Mouse (Mus musculus): Measurements from ENCODE around the gene Pip4k2b. TPM values are rescaled to one million over a fixed set of nuclear protein-coding genes. Genes with fewer than 3 reads are reported as not detected.
"Not testable (repeated sequence)": the region's sequence is repeated elsewhere in the genome, so short reads cannot be mapped to it uniquely, and the experiment has no call there.

The Pip4k2b gene
- polyA plus RNA-seq (2014; fragmentation: Nextera tagmentation; extraction: Ambion mirVana): 1.9 and 2.1 TPM in 2 replicates

GRCm38 (mm10) chr11:97744063-97744717 is at the start of gene Pip4k2b:
Gene Pip4k2b, minus strand, starts transcription at chr11:97744704.
- H3K36me3 ChIP-seq (ENCODE audit: control insufficient read depth, insufficient read depth, low read length): peaks cover 7% of the 10 kb centered on the region
- H3K4me2 ChIP-seq (ENCODE audit: low read depth, severe bottlenecking): peak within 1 kb of the TSS; percentile 86
- H3K27ac ChIP-seq (replicated peaks; ENCODE audit: low read depth, low read length): peak within 1 kb of the TSS; percentile 49
- ATAC-seq (ENCODE audit: insufficient number of reproducible peaks, low FRiP score, low TSS enrichment, low read depth) (peak; percentile 41; the same call in 1 of the 2 replicates), DNase-seq (ENCODE audit: low spot score) (no peak)
- peak within 1 kb of the TSS; percentile 85 for H3K9ac ChIP-seq (ENCODE audit: low read length)
- under 1% methylated on average over 57 of the region's 63 CpGs for WGBS
- H3K4me1 ChIP-seq (ENCODE audit: control insufficient read depth, insufficient read depth, low read length): peaks cover 7% of the 10 kb centered on the region
- H3K4me3 ChIP-seq (ENCODE audit: low read depth, low read length): peak within 1 kb of the TSS; percentile 91
- no peaks in the 10 kb centered on the region for H3K27me3 ChIP-seq (ENCODE audit: control insufficient read depth, insufficient read depth, low read length)
- H3K9me3 ChIP-seq (ENCODE audit: control insufficient read depth, low read length): no peaks in the 10 kb centered on the region

- H3K9me3 ChIP-seq (ENCODE audit: control insufficient read depth, low read length): no peaks in the 10 kb centered on the region
- DNase-seq (ENCODE audit: low spot score) (peak; percentile 40), ATAC-seq (ENCODE audit: insufficient number of reproducible peaks, low FRiP score, low TSS enrichment, low read depth) (no peak)
- no peaks in the 10 kb centered on the region for H3K36me3 ChIP-seq (ENCODE audit: control insufficient read depth, insufficient read depth, low read length)
- WGBS: 5% methylated on average over 2 of the region's 2 CpGs
- H3K4me1 ChIP-seq (ENCODE audit: control insufficient read depth, insufficient read depth, low read length): no peaks in the 10 kb centered on the region
- H3K4me2 ChIP-seq (ENCODE audit: low read depth, severe bottlenecking): no peak overlapping the region
- H3K9ac ChIP-seq (ENCODE audit: low read length): no peak overlapping the region
- no peaks in the 10 kb centered on the region for H3K27me3 ChIP-seq (ENCODE audit: control insufficient read depth, insufficient read depth, low read length)
- no peak overlapping the region for H3K4me3 ChIP-seq (ENCODE audit: low read depth, low read length)
- H3K27ac ChIP-seq (replicated peaks; ENCODE audit: low read depth, low read length): no peak overlapping the region
These were observed 48.7 kb upstream of the Pip4k2b start for GRCm38 (mm10) chr11:97793165-97793564.

- H3K27me3 ChIP-seq (ENCODE audit: control insufficient read depth, insufficient read depth, low read length); H3K4me2 ChIP-seq (ENCODE audit: low read depth, severe bottlenecking); H3K4me3 ChIP-seq (ENCODE audit: low read depth, low read length); H3K36me3 ChIP-seq (ENCODE audit: control insufficient read depth, insufficient read depth, low read length); H3K27ac ChIP-seq (replicated peaks; ENCODE audit: low read depth, low read length); H3K4me1 ChIP-seq (ENCODE audit: control insufficient read depth, insufficient read depth, low read length); ATAC-seq (ENCODE audit: insufficient number of reproducible peaks, low FRiP score, low TSS enrichment, low read depth); H3K9me3 ChIP-seq (ENCODE audit: control insufficient read depth, low read length); DNase-seq (ENCODE audit: low spot score); H3K9ac ChIP-seq (ENCODE audit: low read length): not testable (repeated sequence)
- 75% methylated on average over 2 of the region's 2 CpGs for WGBS
These were observed 46.4 kb upstream of the Pip4k2b start for GRCm38 (mm10) chr11:97790778-97791438.

- Histone ChIP-seq H3K9ac (ENCODE audit: low read length) (no peak overlapping the region), H3K36me3 (ENCODE audit: control insufficient read depth, insufficient read depth, low read length) (no peaks in the 10 kb centered on the region), H3K4me1 (ENCODE audit: control insufficient read depth, insufficient read depth, low read length) (no peaks in the 10 kb centered on the region), H3K4me3 (ENCODE audit: low read depth, low read length) (no peak overlapping the region), H3K9me3 (ENCODE audit: control insufficient read depth, low read length) (no peaks in the 10 kb centered on the region), H3K27ac (replicated peaks; ENCODE audit: low read depth, low read length) (no peak overlapping the region), H3K27me3 (ENCODE audit: control insufficient read depth, insufficient read depth, low read length) (no peaks in the 10 kb centered on the region), H3K4me2 (ENCODE audit: low read depth, severe bottlenecking) (no peak overlapping the region)
- ATAC-seq (ENCODE audit: insufficient number of reproducible peaks, low FRiP score, low TSS enrichment, low read depth): no peak
- no peak for DNase-seq (ENCODE audit: low spot score)
- WGBS: 88% methylated on average over 5 of the region's 5 CpGs
These were observed 45.2 kb upstream of the Pip4k2b start for GRCm38 (mm10) chr11:97789727-97790126.

GRCm38 (mm10) chr11:97787961-97788360 is 43.5 kb upstream of the Pip4k2b start:
- Histone ChIP-seq H3K27ac (replicated peaks; ENCODE audit: low read depth, low read length) (no peak overlapping the region), H3K9ac (ENCODE audit: low read length) (no peak overlapping the region), H3K9me3 (ENCODE audit: control insufficient read depth, low read length) (no peaks in the 10 kb centered on the region), H3K4me3 (ENCODE audit: low read depth, low read length) (no peak overlapping the region), H3K4me2 (ENCODE audit: low read depth, severe bottlenecking) (no peak overlapping the region), H3K36me3 (ENCODE audit: control insufficient read depth, insufficient read depth, low read length) (no peaks in the 10 kb centered on the region), H3K4me1 (ENCODE audit: control insufficient read depth, insufficient read depth, low read length) (no peaks in the 10 kb centered on the region), H3K27me3 (ENCODE audit: control insufficient read depth, insufficient read depth, low read length) (no peaks in the 10 kb centered on the region)
- DNase-seq (ENCODE audit: low spot score) (no peak), ATAC-seq (ENCODE audit: insufficient number of reproducible peaks, low FRiP score, low TSS enrichment, low read depth) (no peak)
- 95% methylated on average over 3 of the region's 3 CpGs for WGBS

GRCm38 (mm10) chr11:97782564-97782895 is 38.0 kb upstream of the Pip4k2b start:
- WGBS: under 1% methylated on average over 10 of the region's 10 CpGs
- H3K4me1 ChIP-seq (ENCODE audit: control insufficient read depth, insufficient read depth, low read length): peaks cover 11% of the 10 kb centered on the region; the same call in 1 of the 2 replicates

GRCm38 (mm10) chr11:97781832-97782563 is 37.5 kb upstream of the Pip4k2b start, which contains the start of gene Rpl23:
Gene Rpl23, minus strand, starts transcription at chr11:97782437.
- Histone ChIP-seq H3K4me2 (ENCODE audit: low read depth, severe bottlenecking) (peak within 1 kb of the TSS; percentile 65), H3K9ac (ENCODE audit: low read length) (peak within 1 kb of the TSS; percentile 99), H3K27ac (replicated peaks; ENCODE audit: low read depth, low read length) (peak within 1 kb of the TSS; percentile 81), H3K36me3 (ENCODE audit: control insufficient read depth, insufficient read depth, low read length) (peaks cover 33% of the 10 kb centered on the region), H3K9me3 (ENCODE audit: control insufficient read depth, low read length) (no peaks in the 10 kb centered on the region), H3K4me3 (ENCODE audit: low read depth, low read length) (peak within 1 kb of the TSS; percentile 97), H3K4me1 (ENCODE audit: control insufficient read depth, insufficient read depth, low read length) (peaks cover 11% of the 10 kb centered on the region; the same call in 1 of the 2 replicates), H3K27me3 (ENCODE audit: control insufficient read depth, insufficient read depth, low read length) (no peaks in the 10 kb centered on the region)
- ATAC-seq (ENCODE audit: insufficient number of reproducible peaks, low FRiP score, low TSS enrichment, low read depth): peak; percentile 94
- DNase-seq (ENCODE audit: low spot score): peak; percentile 100
- WGBS: under 1% methylated on average over 67 of the region's 67 CpGs

More at GRCm38 (mm10) chr11:97782564-97782895, 38.0 kb upstream of the Pip4k2b start:
- peak overlapping the region; percentile 99 for H3K9ac ChIP-seq (ENCODE audit: low read length)
- H3K4me3 ChIP-seq (ENCODE audit: low read depth, low read length): peak overlapping the region; percentile 97
- no peak for ATAC-seq (ENCODE audit: insufficient number of reproducible peaks, low FRiP score, low TSS enrichment, low read depth)
- peak overlapping the region; percentile 62 for H3K4me2 ChIP-seq (ENCODE audit: low read depth, severe bottlenecking)
- H3K27ac ChIP-seq (replicated peaks; ENCODE audit: low read depth, low read length): peak overlapping the region; percentile 81; the same call in 1 of the 2 replicates
- no peaks in the 10 kb centered on the region for H3K9me3 ChIP-seq (ENCODE audit: control insufficient read depth, low read length)
- no peak for DNase-seq (ENCODE audit: low spot score)
- peaks cover 28% of the 10 kb centered on the region for H3K36me3 ChIP-seq (ENCODE audit: control insufficient read depth, insufficient read depth, low read length)
- H3K27me3 ChIP-seq (ENCODE audit: control insufficient read depth, insufficient read depth, low read length): no peaks in the 10 kb centered on the region

- H3K4me2 ChIP-seq (ENCODE audit: low read depth, severe bottlenecking): peak overlapping the region; percentile 65
- H3K9me3 ChIP-seq (ENCODE audit: control insufficient read depth, low read length): no peaks in the 10 kb centered on the region
- H3K27me3 ChIP-seq (ENCODE audit: control insufficient read depth, insufficient read depth, low read length): no peaks in the 10 kb centered on the region
- WGBS: 2% methylated on average over 11 of the region's 11 CpGs
- ATAC-seq (ENCODE audit: insufficient number of reproducible peaks, low FRiP score, low TSS enrichment, low read depth): no peak
- H3K27ac ChIP-seq (replicated peaks; ENCODE audit: low read depth, low read length): no peak overlapping the region
- peak overlapping the region; percentile 97 for H3K4me3 ChIP-seq (ENCODE audit: low read depth, low read length)
- peaks cover 37% of the 10 kb centered on the region for H3K36me3 ChIP-seq (ENCODE audit: control insufficient read depth, insufficient read depth, low read length)
- no peak for DNase-seq (ENCODE audit: low spot score)
- peaks cover 11% of the 10 kb centered on the region; the same call in 1 of the 2 replicates for H3K4me1 ChIP-seq (ENCODE audit: control insufficient read depth, insufficient read depth, low read length)
- H3K9ac ChIP-seq (ENCODE audit: low read length): peak overlapping the region; percentile 99
These were observed 37.0 kb upstream of the Pip4k2b start for GRCm38 (mm10) chr11:97781478-97781831.

All from limb, embryonic 11.5 days (tissue).